In the genomic region with DNA sequence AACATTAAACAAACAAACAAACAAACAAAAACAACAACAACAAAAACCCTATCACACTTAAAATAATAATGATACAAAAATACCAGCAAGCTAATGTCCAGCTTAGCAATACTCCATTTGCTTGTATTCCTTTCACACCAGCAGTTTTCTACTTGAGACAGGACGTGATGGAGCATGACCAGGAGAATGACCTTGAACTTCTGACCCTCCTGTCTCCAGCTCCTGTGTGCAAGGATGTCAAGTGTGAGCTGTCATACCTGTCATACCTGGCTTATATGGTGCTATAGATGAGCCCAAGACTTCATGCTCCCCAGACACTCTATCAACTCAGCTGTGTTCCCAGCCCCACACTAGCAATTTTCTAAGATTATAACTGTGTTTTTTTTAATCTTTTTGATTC, we compare ENCODE assay signal across 28 mouse cellular contexts. TPM values are rescaled to one million over a fixed set of nuclear protein-coding genes. Genes with fewer than 3 reads are reported as not detected.
DNase-seq lines count a peak whose midpoint lies in the region; ATAC-seq and TF ChIP-seq lines count a peak whose summit lies in the region.
"Had no signal": no experiment of that assay in that cellular context is flagged by ENCODE, and none has a peak within 500 bp of the region (broad histone marks: within the 10 kb centered on the region; RNA-seq: fewer than 3 reads in every experiment).

No protein-coding gene starts in this region.

- peaks cover 38% of the 10 kb centered on the region for H3K4me1 ChIP-seq in kidney, adult 2 months (ENCODE audit: control insufficient read depth, insufficient read depth, low read length)
- peaks cover 49% of the 10 kb centered on the region for H3K4me1 ChIP-seq in kidney, embryonic 15.5 days
- H3K4me1 ChIP-seq in thymus, adult 2 months (replicated peaks; ENCODE audit: control insufficient read depth, insufficient read depth, low read length) = peaks cover 38% of the 10 kb centered on the region
- peaks cover 31 to 32% of the 10 kb centered on the region in 2 experiments for H3K4me1 ChIP-seq in ES-E14 (ENCODE audit: control insufficient read depth in 2 of 2, insufficient read depth in 2 of 2, low read length in 2 of 2, poor library complexity in 1 of 2)
- H3K4me1 ChIP-seq in forebrain, embryonic 14.5 days (ENCODE audit: control insufficient read depth, insufficient read depth, low read length) = 0 out of 2 replicates have a peak, but pooled peaks cover 4% of the 10 kb centered on the region

- H3K4me3 ChIP-seq in kidney, adult 2 months (ENCODE audit: insufficient read depth, low read depth, low read length) = no peak overlapping the region
- no peak overlapping the region for H3K4me3 ChIP-seq in kidney, embryonic 15.5 days (replicated peaks)
- no peak overlapping the region for H3K4me3 ChIP-seq in thymus, adult 2 months (ENCODE audit: control insufficient read depth, insufficient read depth, low read length)
- H3K4me3 ChIP-seq in ES-E14 (ENCODE audit: insufficient read depth in 1 of 2, low read depth in 1 of 2, low read length in 2 of 2, poor library complexity in 1 of 2, severe bottlenecking in 1 of 2) = no peak overlapping the region
- H3K4me3 ChIP-seq in forebrain, embryonic 14.5 days (ENCODE audit: low read depth, low read length) = no peak overlapping the region
- H3K4me3 ChIP-seq: embryonic facial prominence, embryonic 10.5 days; embryonic facial prominence, embryonic 13.5 days; erythroblast, embryonic 14.5 days; forebrain, embryonic 12.5 days; hindbrain, embryonic 10.5 days; hindbrain, embryonic 13.5 days; intestine, embryonic 15.5 days had no signal

- TF ChIP-seq POLR2A in kidney, adult 2 months (IDR thresholded peaks at IDR 0.05; ENCODE audit: low read depth, low read length) = no peak
- TF ChIP-seq POLR2A in thymus, adult 2 months (IDR thresholded peaks at IDR 0.05; ENCODE audit: control insufficient read depth, extremely low read depth, insufficient read depth, low read length, poor library complexity) = no peak

- 45% methylated on average over 1 of the region's 1 CpGs for WGBS in kidney, adult 2 months
- 26% methylated on average over 1 of the region's 1 CpGs for WGBS in kidney, embryonic 15.5 days
- WGBS in thymus, adult 2 months = 88% methylated on average over 1 of the region's 1 CpGs
- WGBS in forebrain, embryonic 14.5 days = 73% methylated on average over 1 of the region's 1 CpGs

- in situ Hi-C loops in ES-E14 (cut with MboI; ENCODE audit: low sequenced_read_pairs in 2 of 2, unreplicated experiment in 2 of 2) = no loop called here

- no peak overlapping the region for H3K9ac ChIP-seq in kidney, embryonic 15.5 days
- no peak overlapping the region for H3K9ac ChIP-seq in ES-E14 (ENCODE audit: insufficient read depth, low read depth, low read length, poor library complexity, severe bottlenecking)
- H3K9ac ChIP-seq in forebrain, embryonic 14.5 days (ENCODE audit: low read length) = no peak overlapping the region
- H3K9ac ChIP-seq: embryonic facial prominence, embryonic 13.5 days; forebrain, embryonic 12.5 days; hindbrain, embryonic 13.5 days; intestine, embryonic 15.5 days had no signal

- no peaks in the 10 kb centered on the region for H3K36me3 ChIP-seq in kidney, adult 2 months (ENCODE audit: control insufficient read depth, insufficient read depth, low read length)
- H3K36me3 ChIP-seq in kidney, embryonic 15.5 days = no peaks in the 10 kb centered on the region
- no peaks in the 10 kb centered on the region for H3K36me3 ChIP-seq in thymus, adult 2 months (ENCODE audit: control insufficient read depth, insufficient read depth, low read length)
- no peaks in the 10 kb centered on the region for H3K36me3 ChIP-seq in ES-E14 (ENCODE audit: control insufficient read depth, insufficient read depth, low read length, poor library complexity, severe bottlenecking)
- no peaks in the 10 kb centered on the region for H3K36me3 ChIP-seq in forebrain, embryonic 14.5 days (ENCODE audit: control insufficient read depth, insufficient read depth, low read length)
- H3K36me3 ChIP-seq: embryonic facial prominence, embryonic 10.5 days; embryonic facial prominence, embryonic 13.5 days; forebrain, embryonic 12.5 days; hindbrain, embryonic 10.5 days; hindbrain, embryonic 13.5 days; intestine, embryonic 15.5 days had no signal

- H3K27me3 ChIP-seq in kidney, adult 2 months (replicated peaks; ENCODE audit: control insufficient read depth, insufficient read depth, low read length) = no peaks in the 10 kb centered on the region
- H3K27me3 ChIP-seq in kidney, embryonic 15.5 days = no peaks in the 10 kb centered on the region
- no peaks in the 10 kb centered on the region for H3K27me3 ChIP-seq in thymus, adult 2 months (ENCODE audit: control insufficient read depth, insufficient read depth, low read length)
- H3K27me3 ChIP-seq in forebrain, embryonic 14.5 days (replicated peaks; ENCODE audit: control insufficient read depth, insufficient read depth, low read length) = no peaks in the 10 kb centered on the region
- H3K27me3 ChIP-seq: CH12.LX; embryonic facial prominence, embryonic 13.5 days; hindbrain, embryonic 13.5 days; intestine, embryonic 15.5 days had no signal

- H3K4me2 ChIP-seq in kidney, embryonic 15.5 days = no peak overlapping the region
- H3K4me2 ChIP-seq in forebrain, embryonic 14.5 days (ENCODE audit: low read length) = no peak overlapping the region
- H3K4me2 ChIP-seq: forebrain, embryonic 12.5 days; heart, embryonic 11.5 days; hindbrain, embryonic 13.5 days; intestine, embryonic 15.5 days had no signal

- no peak for TF ChIP-seq CTCF in kidney, adult 2 months (conservative IDR thresholded peaks at IDR 0.05; ENCODE audit: insufficient read depth, insufficient read length, low read depth, low read length)
- no peak for TF ChIP-seq CTCF in thymus, adult 2 months (IDR thresholded peaks at IDR 0.05; ENCODE audit: borderline replicate concordance, control insufficient read depth, extremely low read depth, insufficient read depth, low read length, poor library complexity)

- DNase-seq in kidney, adult 2 months = no peak
- DNase-seq in thymus, adult 2 months = no peak
- DNase-seq in thymus, postnatal 10 days (ENCODE audit: low spot score in 2 of 2) = no peak
- no peak for DNase-seq in ES-E14 (ENCODE audit: low read depth, low spot score)
- no peak for DNase-seq in forebrain, embryonic 14.5 days (ENCODE audit: low spot score)
- DNase-seq in adrenal gland, adult 8-10 months = no peak
- DNase-seq: adrenal gland, adult 2 months; adrenal gland, postnatal 25 days; cerebellum, adult 11-12 months; cerebellum, adult 8-10 months; cerebellum, postnatal 10 days; cerebellum, postnatal 36 days; embryo, embryonic 11 days; gastrocnemius, postnatal 10 days; gastrocnemius, postnatal 36 days; heart, postnatal 36 days had no signal

- H3K27ac ChIP-seq in kidney, adult 2 months (ENCODE audit: insufficient read depth, low read depth, low read length) = 0 out of 2 replicates have a peak overlapping the region, but pooled peaks have one; percentile 20
- no peak overlapping the region for H3K27ac ChIP-seq in kidney, embryonic 15.5 days
- H3K27ac ChIP-seq in thymus, adult 2 months (ENCODE audit: control insufficient read depth, insufficient read depth, low read length) = peak overlapping the region; percentile 59
- peak overlapping the region; percentile 89 for H3K27ac ChIP-seq in ES-E14 (ENCODE audit: insufficient read depth, low read depth, low read length, poor library complexity, severe bottlenecking)
- no peak overlapping the region for H3K27ac ChIP-seq in forebrain, embryonic 14.5 days (ENCODE audit: low read depth, low read length)
- H3K27ac ChIP-seq: embryonic facial prominence, embryonic 10.5 days; forebrain, embryonic 12.5 days; hindbrain, embryonic 10.5 days; hindbrain, embryonic 13.5 days; intestine, embryonic 15.5 days had no signal

- H3K9me3 ChIP-seq in kidney, embryonic 15.5 days (replicated peaks) = no peaks in the 10 kb centered on the region
- H3K9me3 ChIP-seq in ES-E14 (ENCODE audit: control insufficient read depth, insufficient read depth, low read depth, low read length) = no peaks in the 10 kb centered on the region
- no peaks in the 10 kb centered on the region for H3K9me3 ChIP-seq in forebrain, embryonic 14.5 days (replicated peaks; ENCODE audit: control insufficient read depth, low read length)
- H3K9me3 ChIP-seq: embryonic facial prominence, embryonic 10.5 days; embryonic facial prominence, embryonic 13.5 days; forebrain, embryonic 12.5 days; hindbrain, embryonic 10.5 days; hindbrain, embryonic 13.5 days; intestine, embryonic 15.5 days had no signal

- no peak for ATAC-seq in kidney, embryonic 15.5 days (replicated peaks; ENCODE audit: low FRiP score)
- ATAC-seq in forebrain, embryonic 14.5 days = no peak
- ATAC-seq: forebrain, embryonic 16.5 days; hindbrain, embryonic 16.5 days; intestine, embryonic 15.5 days had no signal

TF ChIP-seq in ES-E14, 5 proteins besides CTCF, POLR2A, EP300 and RAD21:
- TF ChIP-seq CHD2 (IDR thresholded peaks at IDR 0.05; ENCODE audit: low read depth, low read length) (no peak), ZNF384 (IDR thresholded peaks at IDR 0.05; ENCODE audit: low read depth, low read length) (0 out of 2 replicates have a peak, but pooled peaks have one; percentile 20), HCFC1 (IDR thresholded peaks at IDR 0.05; ENCODE audit: borderline replicate concordance, insufficient read depth, low read length) (no peak)

RNA-seq across cellular contexts. Expression of a gene that starts 11.0 kb away (rescaled TPM):
- 71.5 and 71.6 TPM in 2 replicates for polyA plus RNA-seq in kidney, adult 2 months (2012; rRNA removed)
- polyA plus RNA-seq in kidney, embryonic 15.5 days (2015; fragmentation: Nextera tagmentation; extraction: Ambion mirVana) = 26.4 and 28.2 TPM in 2 replicates
- 113 and 166 TPM in 2 replicates for polyA plus RNA-seq in thymus, adult 2 months (2012; rRNA removed)
- total RNA-seq in ES-E14 (2012; rRNA removed) = 75.7 and 82.5 TPM in 2 replicates
- 23.5 and 35.9 TPM in 2 replicates for polyA plus RNA-seq in forebrain, embryonic 14.5 days (2014; fragmentation: Nextera tagmentation; extraction: Ambion mirVana)
- 100 to 1,000 TPM; 126 to 142 (median 139) TPM for total RNA-seq in adrenal gland, adult 8-10 months (2022)

RNA-seq across cellular contexts. Expression of a gene that starts 56.1 kb away (rescaled TPM):
- polyA plus RNA-seq in kidney, adult 2 months (2012; rRNA removed) = 13.0 and 14.1 TPM in 2 replicates
- 31.5 and 34.3 TPM in 2 replicates for polyA plus RNA-seq in kidney, embryonic 15.5 days (2015; fragmentation: Nextera tagmentation; extraction: Ambion mirVana)
- polyA plus RNA-seq in thymus, adult 2 months (2012; rRNA removed) = 34.9 and 36.2 TPM in 2 replicates
- 26.5 and 36.7 TPM in 2 replicates for total RNA-seq in ES-E14 (2012; rRNA removed)
- polyA plus RNA-seq in forebrain, embryonic 14.5 days (2014; fragmentation: Nextera tagmentation; extraction: Ambion mirVana) = 23.3 and 30.1 TPM in 2 replicates
- total RNA-seq in adrenal gland, adult 8-10 months (2022) = 10 to 100 TPM; 18.8 to 47.8 (median 33.3) TPM

Comparison
In these comparisons a context has a peak if more than half of its experiments do, and no peak if none do; other contexts are left out.
1. H3K27ac ChIP-seq: peak in kidney, adult 2 months (single experiment), thymus, adult 2 months (single experiment) and ES-E14 (single experiment); none in kidney, embryonic 15.5 days (single experiment) and forebrain, embryonic 14.5 days (single experiment).